Mouse (Mus musculus) liver, embryonic 14.5 days (tissue): Measurements from ENCODE around the gene 4930486L24Rik.

Experiments used
- CTCF ChIP-seq: IDR thresholded peaks from 2 replicates; pipeline ENCODE4 v1.5.1; 2016; ENCODE audit warnings: antibody characterized with exemption, low read depth, control low read depth
- EP300 ChIP-seq: IDR thresholded peaks from 2 replicates; pipeline ENCODE4 v1.6.1; 2016; ENCODE audit warnings: antibody characterized with exemption, low read depth

GRCm38 (mm10) chr13:60826052-60826451, 38.2 kb downstream of the 4930486L24Rik start:
- TF ChIP-seq CTCF (peak; percentile 35), EP300 (no peak)
